Mouse (Mus musculus) inflammation-experienced regulatory T-cells, adult 16 weeks (primary cell): Measurements from ENCODE around the gene Pitpna. TPM values are rescaled to one million over a fixed set of nuclear protein-coding genes. Genes with fewer than 3 reads are reported as not detected.

ENCODE experiments used
- polyA plus RNA-seq: library from polyadenylated mRNA; unstranded; fragments of 100-300 nt; shearing (Covaris generic); gene quantifications from one replicate; pipeline ENCODE4 v1.2.1, GENCODE M21; 2017

The Pitpna gene
- 66.8 TPM for polyA plus RNA-seq

DNA sequence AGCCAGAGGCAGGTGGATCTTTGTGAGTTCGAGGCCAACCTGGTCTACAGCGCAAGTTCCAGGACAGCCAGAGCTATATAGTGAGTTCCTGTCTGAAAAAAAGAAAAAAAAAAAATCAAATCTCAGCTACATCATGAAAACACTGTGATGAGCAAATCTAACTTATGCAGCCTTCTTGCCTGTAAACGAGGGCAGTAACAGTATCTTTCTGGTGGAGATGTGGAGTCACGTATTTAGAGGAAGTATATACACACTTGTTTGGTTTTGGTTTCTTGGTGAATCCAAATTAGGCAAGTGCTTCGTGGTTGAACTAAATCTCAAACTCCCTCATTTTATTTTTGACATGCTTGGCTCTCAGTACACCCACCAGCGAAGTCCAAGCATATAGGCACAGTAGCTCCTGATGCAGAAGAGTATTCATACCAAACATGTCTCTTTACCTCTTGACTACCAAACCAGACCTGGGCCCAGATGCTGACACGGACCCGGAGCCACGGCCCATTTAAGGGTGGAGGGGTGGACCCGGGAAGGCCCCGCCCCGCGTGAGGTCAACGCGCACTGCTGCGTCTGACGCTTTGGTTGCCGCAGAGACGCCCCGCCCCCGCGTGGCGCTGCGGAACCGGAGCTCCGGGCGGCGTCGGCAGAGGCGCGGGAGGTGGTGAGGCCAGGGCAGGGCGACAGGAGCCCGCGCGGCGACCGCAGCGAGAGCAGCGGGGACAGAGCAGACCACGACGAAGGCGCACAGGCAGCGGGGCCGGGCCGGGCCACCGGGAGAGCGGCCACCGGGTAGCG lies at the start of gene Pitpna:
Pitpna (plus strand) TSS at position 605 of the 792 bp plus-strand sequence.

DNA sequence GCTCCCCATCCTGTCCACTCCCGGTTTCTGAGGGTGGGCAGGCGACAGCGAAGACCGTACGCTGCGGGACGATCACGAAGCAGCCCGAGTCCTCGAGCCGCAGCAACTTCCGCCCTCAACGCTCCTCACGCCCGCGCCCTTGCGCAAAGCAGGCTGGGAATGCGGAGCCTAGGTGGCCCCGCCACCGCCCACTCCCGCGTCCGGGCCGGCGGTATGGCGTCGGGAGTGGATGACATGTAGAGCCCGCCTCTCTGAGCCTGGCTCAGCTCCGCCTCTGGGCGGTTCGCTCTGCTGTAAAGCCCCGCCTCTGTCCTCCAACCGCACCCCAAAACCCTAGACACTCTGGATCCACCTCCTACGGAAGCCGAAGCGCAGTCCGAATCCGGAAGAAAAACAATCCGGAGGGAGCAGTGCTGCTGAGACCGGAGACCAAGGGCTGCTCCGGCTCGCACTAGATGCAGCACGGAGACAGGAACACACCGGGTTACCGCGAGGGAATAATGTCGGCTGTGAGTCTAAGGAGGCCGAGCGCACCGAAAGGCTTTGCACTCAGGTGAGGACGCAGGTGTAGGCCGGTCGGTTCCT lies 42.8 kb downstream of the Pitpna start, which contains the start of gene Inpp5k:
Inpp5k (plus strand) TSS at position 344 of the 585 bp plus-strand sequence.

DNA sequence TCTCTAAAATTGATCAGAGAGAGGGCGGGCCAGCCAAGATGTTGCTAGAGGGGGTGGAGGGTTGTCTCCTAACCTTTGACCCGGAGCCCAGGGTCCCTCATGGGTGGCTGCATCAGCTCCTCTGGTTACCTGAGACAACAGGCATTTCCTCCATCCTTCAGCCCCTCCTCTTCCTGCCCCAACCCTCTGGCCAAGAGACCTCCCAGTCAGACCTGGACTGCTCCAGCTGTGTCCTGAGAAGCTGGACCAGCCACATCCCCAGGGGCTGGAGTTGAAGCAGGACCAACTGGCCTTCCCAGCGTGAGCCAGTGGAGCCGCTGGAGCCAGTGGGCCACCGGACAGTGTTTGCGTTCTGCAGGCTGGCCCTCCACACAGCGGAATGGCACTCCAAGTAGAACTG lies 62.4 kb downstream of the Pitpna start, which contains the start of gene Myo1c:
Myo1c (plus strand) TSS at position 194 of the 400 bp plus-strand sequence.

Other genes with a start within 250 kb of the Pitpna start
- gene Rpa1, start 239.8 kb upstream of the Pitpna start, polyA plus RNA-seq: 162 TPM
- 23.8 TPM for gene Smyd4, start 239.7 kb upstream of the Pitpna start, polyA plus RNA-seq
- gene Serpinf1, start 165.4 kb upstream of the Pitpna start, polyA plus RNA-seq: 6.0 TPM
- not detected for gene Serpinf2, start 148.5 kb upstream of the Pitpna start, polyA plus RNA-seq
- 18.7 TPM for gene Wdr81, start 133.4 kb upstream of the Pitpna start, polyA plus RNA-seq
- 7.8 TPM for gene Tlcd2, start 126.4 kb upstream of the Pitpna start, polyA plus RNA-seq
- gene Prpf8, start 101.3 kb upstream of the Pitpna start, polyA plus RNA-seq: 93.4 TPM
- gene Rilp, start 78.0 kb upstream of the Pitpna start, polyA plus RNA-seq: 0.23 TPM
- gene Scarf1, start 74.6 kb upstream of the Pitpna start, polyA plus RNA-seq: 1.4 TPM
- 70.4 TPM for gene Slc43a2, start 56.4 kb upstream of the Pitpna start, polyA plus RNA-seq
- gene Inpp5k, start 42.9 kb downstream of the Pitpna start, polyA plus RNA-seq: 165 TPM
- gene Myo1c, start 62.4 kb downstream of the Pitpna start, polyA plus RNA-seq: 49.6 TPM
- gene Crk, start 91.2 kb downstream of the Pitpna start, polyA plus RNA-seq: 12.7 TPM
- 230 TPM for gene Ywhae, start 144.8 kb downstream of the Pitpna start, polyA plus RNA-seq
- gene Doc2b, start 208.0 kb downstream of the Pitpna start, polyA plus RNA-seq: not detected